Mouse (Mus musculus): ENCODE measurements around the gene Gpc2.

DNA sequence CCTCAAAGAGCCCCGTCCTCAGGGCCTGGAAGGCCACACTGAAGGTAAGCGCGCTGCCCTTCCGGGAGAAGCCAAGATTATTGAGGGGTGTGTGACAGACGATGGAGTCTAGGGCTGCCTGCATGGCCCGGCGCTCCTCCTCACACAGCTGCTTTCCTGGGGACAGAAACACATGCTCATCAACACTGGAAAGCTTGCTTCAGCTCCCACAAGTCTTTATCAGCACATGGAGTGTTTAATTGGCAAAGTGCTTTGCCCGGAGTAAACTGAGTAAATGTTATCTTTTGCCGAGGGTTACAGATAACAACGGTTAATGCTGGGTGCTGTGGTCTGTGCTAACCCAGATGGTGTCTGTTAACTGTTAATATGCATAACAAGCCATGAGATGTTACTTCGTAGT lies 19.0 kb downstream of the Gpc2 start:
- TF ChIP-seq POLR2A (IDR thresholded peaks at IDR 0.05; ENCODE audit: borderline replicate concordance, low read depth, low read length) (no peak), CTCF (IDR thresholded peaks at IDR 0.05; ENCODE audit: low read depth, low read length) (no peak)

All from bone marrow macrophage, adult 2 months (primary cell).